Mouse (Mus musculus): ENCODE results near the gene Zdhhc11.
"Not testable (repeated sequence)": the region's sequence is repeated elsewhere in the genome, so short reads cannot be mapped to it uniquely, and the experiment has no call there.

Zdhhc11 gene

DNA sequence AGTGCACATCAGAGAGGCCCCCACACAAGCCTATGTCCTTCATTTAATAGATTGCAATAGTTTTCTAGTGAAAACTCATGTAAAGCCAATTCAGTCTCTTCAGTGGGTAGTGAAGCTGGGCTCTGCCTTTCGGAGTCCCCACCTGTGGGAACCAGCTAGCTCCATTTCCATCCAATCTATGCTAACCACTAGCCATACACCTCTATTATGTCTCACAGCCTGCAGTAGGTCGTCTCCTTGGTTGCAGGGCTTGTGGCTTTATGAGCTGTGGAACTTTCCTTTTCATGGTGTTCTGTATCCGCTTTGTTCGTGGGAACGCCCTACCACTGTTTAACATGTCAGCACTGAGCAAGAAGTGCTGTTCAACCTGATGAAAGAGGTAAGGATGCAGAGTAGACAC is at the start of gene Zdhhc11:
Zdhhc11 (plus strand) TSS at position 301 of the 400 bp plus-strand sequence.
- no peak for DNase-seq

DNA sequence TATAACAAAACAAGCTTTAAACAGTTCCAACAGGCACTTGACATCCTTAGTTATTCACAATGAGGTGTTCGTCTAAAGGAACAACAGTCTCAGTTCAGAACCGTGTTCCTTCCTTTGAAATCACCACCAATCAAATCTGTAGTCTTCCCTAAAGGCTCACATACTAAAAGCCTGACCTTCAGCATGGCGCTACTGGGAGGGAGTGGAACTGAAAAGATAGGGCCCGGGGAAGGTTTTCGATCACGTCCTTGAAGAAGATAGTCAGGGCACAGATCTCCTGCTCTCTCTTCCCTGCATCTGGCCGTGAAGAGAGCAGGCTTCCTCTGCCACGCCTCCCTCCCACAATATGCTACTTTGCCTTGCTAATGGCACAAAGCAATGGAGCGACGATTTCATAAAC is 31.4 kb upstream of the Zdhhc11 start:
- no peak for DNase-seq

DNA sequence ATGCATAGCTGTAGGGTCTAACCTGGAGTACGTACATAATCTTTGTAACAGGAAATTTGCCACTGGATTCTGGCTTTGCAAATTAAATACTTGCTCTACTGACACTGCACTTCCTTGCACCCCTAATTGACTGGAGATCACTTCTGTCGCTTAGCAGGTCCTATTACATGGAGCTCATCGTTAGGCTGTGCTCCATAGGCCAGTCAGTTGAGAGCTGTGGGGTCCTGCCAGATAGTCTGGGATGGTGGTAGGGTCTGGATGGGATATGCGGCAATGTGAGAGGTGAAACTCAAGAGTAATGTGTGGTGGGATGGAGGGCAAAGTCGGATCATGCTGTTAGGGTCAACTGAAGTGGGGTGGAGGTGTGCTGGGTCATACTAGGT is 26.7 kb upstream of the Zdhhc11 start:
- DNase-seq: no peak

DNA sequence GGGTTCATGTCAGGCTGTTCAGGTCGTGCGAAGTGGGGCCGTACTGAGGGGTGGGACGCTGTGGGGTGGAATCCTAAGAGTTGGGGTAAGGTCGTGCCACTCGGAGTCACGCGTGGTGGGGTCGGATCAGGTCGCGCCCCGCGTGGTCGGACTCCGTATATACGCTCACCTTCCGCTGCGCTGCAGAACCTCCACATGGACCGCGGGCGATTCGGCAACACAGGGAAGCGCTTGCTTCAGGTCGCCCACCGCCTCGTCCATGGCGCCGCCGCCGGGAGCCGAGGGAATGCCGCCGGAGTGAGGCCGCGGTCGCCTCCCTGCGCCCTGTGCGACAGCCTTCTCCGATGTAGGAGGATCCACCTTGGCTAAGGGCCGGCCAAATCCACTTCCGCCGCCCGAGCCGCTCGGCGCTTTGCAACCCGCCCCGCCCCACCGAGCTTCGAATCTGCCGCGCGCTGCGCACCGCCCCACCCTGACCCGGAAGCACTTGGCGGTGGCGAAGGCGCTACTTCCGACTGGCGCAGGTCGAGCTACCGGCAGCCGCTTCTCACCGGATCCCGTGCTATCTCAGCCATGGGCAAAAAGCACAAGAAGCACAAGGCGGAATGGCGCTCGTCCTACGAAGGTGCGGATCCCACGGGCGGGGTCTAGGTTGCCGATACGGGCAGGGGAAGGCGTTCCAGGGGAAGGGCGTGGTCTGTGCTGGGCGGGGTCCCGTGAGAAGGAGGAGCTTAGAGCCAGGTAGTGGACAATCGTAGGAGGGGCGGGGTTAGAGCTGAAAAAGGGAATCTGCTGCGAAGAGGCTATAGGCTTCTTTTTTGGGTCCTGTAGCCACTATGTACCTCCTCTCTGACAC is 26.1 kb upstream of the Zdhhc11 start, which contains the start of the genes Trip13 and Brd9:
Trip13 (minus strand) TSS at position 464 of the 856 bp plus-strand sequence.
Brd9 (plus strand) TSS at position 491 of the 856 bp plus-strand sequence.
- peak; percentile 94 for DNase-seq

DNA sequence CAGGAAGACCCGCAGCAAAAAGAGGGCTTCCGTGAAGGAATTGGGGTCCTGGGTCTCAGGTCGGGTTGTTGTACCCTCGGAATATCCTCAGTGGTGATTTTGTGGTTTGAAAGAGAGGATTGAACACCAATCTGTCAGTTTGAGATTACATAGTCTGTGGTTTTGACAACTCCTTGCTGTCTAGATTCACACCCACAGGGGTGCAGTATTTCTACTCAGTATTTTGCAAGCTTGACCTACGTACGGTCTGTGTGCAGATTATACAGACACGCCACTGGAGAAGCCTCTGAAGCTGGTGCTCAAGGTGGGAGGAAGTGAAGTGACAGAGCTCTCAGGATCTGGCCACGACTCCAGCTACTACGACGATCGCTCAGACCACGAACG is 25.5 kb upstream of the Zdhhc11 start:
- DNase-seq: no peak

DNA sequence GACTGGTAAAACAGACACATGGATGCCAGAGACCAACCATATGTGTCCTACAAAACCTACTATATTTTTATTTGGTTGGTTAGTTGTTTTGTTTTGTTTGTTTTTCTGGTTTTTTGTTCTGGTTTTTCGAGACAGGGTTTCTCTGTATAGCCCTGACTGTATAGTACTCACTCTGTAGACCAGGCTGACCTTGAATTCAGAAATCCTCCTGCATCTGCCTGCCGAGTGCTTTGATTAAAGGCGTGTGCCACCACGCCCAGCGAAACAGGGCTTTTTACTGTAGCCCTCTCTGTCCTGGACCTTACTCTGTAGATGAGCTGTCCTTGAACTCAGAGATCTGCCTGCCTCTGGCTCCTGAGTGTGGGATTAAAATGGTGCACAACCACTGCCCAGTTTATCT is 24.6 kb upstream of the Zdhhc11 start:
- no peak for DNase-seq

DNA sequence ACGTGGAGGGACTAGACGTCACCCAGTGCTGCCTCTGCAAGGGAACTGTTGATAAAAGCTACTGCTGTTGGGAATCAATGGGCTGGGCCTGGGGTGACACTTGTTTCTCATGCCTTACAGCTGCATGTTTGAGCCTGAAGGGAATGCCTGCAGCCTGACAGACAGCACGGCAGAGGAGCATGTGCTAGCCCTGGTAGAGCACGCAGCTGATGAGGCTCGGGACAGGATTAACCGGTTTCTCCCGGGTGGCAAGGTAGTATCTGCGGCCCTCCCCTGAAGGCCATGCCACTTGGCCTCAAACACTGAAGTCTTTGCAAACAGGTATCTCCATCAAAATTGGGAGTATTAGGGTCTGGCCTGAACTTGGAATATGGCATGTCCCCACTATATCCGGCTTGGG is 19.0 kb upstream of the Zdhhc11 start:
- no peak for DNase-seq

DNA sequence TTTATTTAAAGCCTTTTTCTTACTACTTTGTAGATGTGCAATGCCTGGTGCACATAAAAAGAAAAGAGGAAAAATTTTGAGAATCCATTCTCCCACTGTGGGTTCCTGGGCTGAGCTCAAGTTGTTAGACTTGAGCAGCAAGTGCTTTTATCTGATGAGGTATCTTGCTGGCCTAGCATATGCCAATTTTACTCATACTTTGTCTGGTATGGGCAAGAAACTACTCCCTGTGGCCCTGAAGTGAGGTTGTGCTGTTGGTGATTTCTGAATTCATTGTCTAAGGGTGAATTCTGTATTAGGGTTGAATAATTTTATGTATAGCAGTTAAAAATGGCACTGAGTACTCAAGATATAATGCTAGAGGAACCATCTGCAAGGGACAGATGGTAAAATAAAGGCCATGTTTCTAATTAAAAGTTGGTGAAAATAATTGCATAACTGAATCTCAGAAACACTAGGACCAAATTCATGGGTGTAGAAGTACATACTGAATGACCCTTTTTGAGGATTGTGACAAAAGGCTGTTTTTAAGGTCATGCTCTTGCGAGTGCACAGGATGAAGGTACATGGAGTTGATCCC is 10.0 kb upstream of the Zdhhc11 start:
- DNase-seq: no peak

DNA sequence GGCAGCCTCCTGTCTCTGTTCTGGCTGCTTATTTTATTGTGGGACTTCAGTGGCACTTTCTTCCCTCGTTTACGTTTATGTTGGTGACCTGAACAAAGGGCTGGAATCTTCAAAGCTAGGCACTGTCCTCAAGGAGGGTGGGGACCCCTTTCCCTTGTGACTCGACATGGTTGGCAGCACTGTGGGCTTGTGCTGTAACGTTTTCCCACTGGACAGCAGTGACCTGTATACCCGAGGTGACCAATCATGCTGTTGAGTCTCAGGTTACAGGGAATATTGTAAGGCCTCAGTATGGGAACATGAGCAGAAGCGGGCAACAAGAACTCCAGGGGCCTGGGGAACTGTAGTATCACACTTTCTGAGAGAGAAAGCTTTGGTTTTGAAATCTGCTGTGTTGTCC is 9.0 kb upstream of the Zdhhc11 start:
- DNase-seq: no peak

DNA sequence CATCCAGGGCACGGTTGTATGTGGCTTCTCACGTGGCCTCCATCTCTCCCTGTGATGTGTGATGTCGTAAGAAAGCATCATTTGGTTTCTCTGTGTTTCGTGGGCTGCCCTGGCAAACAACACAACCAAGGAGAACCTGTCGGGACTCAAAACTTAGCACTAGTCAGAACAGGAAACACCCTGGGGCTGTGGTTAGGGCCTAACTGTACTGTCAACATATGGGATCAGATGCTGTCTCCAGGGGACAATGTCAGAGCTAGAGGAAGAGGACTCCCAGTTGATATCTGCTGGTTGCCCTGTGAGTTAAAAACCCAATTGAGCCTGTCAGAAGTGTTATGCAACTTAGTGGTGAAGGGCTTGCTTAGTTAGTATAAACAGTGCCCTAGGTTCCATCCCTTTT is 8.1 kb upstream of the Zdhhc11 start:
- DNase-seq: no peak

DNA sequence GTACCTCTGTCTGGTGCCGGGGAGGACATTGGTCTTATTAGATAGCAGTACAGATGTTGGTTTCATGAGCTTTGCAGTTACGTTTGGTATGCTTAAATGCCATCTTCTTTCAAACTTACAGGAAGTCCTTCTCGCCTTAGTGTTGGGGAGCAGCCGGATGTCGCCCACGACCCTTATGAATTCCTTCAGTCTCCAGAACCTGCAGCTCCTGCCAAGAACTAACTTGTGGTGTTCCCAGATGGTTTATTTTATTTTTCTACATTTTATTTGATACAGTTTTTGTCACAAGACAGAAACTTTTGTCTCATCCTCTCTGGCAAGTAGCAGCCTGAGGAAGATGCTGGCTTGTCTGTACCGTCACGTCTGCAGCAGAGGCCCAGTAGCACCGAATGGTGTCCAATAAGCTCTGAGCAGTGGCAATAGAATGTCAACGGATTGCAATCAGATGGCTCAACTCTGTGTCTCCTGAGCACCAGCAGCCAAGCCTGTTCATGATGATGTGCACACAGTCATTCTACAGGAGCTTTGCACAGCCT is 3.5 kb upstream of the Zdhhc11 start:
- DNase-seq: no peak

DNA sequence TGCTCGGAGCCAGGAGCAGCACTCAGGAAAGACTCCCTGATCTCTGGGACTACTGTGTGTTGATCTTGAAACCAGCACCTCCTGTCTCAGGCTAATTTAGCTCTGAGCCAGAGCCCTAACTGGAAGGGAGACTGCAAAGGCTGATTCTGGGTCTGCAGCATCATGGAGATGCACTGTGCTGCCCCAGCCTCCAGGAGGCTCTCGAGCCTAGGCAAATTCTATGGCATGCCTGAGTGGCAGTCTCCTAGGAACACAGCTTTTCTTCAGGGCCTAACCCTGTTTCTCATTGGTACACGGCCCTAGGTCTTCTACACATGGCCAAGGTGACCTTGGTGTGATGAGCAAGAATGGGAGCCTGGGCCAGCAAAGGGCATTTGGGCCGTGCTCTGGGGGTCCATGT is 2.5 kb upstream of the Zdhhc11 start:
- no peak for DNase-seq

DNA sequence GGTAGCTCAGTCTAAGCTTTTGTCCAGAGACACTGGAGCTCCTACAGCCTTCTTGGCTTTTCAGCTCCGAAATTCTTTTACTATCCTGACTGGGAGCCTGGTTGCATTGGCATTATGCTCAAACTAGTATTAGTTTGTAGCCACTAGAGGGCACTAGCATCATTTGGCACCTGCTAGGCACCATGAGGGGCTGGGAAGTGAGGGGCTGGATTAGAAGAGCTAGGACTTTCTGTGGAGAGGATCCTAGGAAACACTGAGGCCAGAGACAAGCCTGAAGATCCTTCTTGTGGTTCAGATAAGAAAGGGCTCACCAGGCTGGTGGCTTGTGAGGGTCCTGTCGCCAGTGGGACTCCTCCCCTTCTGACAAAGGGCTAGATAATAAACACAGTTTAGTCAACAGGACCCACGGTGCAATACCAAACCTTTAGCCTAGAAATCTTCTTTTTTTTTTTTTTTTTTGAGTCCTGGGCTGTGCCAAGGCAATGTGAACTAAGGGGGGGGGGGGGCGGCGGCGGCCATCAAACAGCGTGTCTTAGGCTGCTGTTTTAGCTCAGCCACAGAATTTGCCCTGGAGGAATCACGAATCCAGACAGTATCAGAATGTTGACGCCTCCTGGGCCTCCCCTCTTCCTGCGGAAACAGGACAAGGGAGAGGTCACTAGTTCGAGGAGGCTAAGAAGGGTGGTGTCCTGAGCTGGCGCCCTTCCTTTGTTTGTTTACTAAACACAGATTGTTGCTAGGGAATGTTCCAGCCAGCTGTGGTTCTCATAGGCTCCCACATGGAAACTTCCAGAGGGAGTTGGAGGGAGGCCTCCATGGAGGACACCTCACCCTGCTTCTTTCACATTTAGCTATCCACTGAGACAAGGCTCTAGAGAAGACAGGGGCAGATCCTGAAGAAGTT is 7.1 kb downstream of the Zdhhc11 start:
- peak; percentile 74 for DNase-seq

DNA sequence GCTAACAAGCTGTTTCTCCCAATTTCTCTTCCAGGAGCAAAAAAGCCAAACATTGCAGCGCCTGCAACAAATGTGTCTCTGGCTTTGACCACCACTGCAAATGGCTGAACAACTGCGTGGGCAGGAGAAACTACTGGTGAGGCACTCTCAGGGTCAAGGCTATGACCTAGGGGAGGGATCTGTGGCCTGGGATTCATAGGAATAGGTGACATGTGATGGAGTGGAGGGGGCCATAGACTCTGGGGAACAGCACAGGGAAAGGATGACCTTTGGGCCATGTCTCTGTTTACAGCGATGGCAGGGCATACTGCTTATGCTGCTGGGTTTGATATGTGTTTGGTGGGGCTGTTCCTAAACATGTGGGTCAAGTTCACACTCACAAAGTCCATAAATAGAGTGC is 10.9 kb downstream of the Zdhhc11 start:
- DNase-seq: no peak

DNA sequence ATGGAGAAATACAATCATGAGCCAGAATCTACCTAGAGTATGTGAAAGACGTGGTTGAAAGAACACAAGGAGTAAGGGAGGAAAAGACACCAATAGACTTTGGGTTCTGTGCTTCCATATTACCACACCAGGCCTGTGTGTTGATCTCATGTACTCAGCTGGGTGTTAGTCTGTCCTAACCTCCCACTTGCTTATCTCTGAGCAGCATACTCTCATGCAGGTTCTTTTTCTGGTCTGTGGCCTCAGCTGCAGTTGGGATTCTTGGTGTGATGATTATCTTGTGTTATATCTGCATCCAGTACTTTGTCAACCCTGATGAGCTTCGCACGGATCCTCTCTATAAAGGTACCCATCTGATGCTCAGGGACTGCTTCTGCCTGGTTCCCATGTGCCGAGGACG is 13.3 kb downstream of the Zdhhc11 start:
- no peak for DNase-seq

DNA sequence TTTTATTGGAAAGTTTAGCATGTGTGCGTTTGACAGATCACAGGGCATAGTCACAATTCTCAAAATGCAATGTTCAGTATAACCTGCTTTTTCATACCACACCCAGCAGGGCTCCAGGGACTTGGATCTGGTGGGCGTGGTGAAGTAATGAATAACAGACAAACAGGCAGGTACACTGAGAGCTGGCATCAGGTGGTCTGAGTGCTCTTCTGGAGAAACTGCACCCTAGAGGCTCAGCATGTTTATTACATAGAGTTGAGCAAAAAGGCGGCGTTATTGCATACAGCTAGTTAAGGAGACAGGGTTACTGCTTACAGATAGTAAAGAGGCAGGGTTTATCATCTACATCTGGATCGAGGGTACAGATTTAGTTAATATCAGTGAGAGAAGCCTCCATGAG is 26.7 kb downstream of the Zdhhc11 start:
- DNase-seq: no peak

DNA sequence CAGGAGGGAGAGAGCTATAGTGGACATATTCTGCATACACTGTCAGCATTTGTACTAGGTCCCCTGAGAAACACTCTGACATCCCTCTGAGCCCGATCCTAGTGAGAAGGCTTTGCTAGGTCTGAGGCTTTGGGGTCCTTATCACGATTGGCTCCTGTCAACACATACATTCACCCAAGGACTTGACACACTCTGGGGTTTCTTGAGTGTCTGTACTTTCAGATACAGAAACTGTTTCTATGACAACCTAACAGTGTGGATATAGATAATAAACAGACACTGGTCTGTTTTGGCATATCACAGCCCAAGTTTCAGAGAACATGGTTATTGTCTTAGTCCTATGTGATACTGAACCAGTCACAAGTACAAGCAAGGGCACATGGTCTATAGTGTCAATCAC is 27.1 kb downstream of the Zdhhc11 start:
- DNase-seq: no peak

DNA sequence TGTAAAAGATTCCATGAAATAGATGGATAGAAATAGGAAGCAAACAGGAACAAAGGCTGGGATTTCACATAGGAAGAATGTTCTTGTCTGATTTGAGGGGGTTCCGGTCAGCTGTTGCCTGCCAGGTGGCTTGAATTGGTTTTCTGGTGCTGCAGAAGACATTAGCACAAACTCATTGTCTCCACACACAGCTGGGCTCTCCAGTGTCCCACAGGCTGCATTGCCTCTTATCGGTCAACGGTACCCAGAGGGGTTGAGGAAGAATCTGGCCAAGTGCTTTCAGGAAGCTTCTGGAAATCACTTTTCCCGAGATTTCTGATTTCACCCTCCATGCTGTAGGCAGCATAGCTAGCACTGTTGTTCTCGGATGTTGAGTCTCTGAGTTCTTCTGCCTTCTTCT is 27.6 kb downstream of the Zdhhc11 start:
- no peak for DNase-seq

DNA sequence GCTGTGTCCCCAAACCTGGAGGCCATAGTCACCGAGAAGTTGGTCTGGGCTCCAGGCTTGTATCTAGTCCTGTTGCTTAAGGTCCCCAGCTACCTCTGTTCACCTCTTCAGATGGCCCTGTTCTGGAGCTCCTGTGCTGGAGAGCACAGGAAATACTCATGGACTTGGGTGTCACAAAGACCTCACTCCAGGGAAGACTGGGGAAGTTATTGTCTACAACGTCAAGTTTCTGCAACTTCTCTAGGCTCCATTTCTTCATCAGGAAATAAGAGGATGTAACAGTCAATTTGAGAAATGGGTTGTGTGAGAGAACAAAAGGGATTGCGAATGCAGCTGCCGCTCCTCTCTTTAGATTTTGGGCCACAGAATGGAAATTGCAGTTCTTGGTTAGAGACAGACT is 32.8 kb downstream of the Zdhhc11 start:
- no peak for DNase-seq

DNA sequence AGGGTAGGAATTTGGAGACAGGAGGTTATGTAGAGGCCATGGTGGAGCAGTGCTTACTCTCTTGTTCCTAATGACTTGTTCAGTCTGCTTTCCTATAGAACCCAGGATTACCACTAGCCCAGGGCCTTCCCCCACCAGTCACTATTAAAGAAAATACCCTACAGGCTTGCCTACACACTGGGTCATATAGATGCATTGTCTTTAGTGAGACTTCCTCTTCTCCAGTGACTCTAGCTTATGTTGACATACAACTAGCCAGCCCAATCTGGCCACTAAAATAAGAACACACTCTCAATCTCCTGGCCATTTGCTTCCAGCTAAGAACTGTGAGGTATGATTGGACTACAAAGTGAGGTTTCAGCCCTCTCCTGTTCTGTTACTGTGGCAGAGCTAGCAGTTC is 36.9 kb downstream of the Zdhhc11 start:
- no peak for DNase-seq

DNA sequence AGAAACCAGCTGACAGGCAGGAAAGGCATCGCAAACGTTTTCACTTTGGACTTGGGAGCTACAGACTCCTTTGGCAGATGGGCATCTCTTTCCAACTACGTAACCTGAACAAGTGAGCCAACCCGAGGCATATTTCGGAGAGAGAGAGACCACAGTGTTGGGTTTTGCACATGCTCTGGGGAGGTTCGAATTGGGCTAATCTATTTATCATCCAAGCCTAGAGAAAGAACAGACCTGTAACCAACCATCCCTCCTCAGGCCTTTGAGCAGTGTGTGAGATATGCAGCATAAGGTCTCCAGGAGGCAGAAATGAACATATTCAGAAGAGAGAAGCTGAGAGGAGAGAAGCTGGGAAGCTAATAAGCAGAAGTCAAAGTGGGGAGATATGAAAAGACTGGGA is 37.3 kb downstream of the Zdhhc11 start:
- no peak for DNase-seq

DNA sequence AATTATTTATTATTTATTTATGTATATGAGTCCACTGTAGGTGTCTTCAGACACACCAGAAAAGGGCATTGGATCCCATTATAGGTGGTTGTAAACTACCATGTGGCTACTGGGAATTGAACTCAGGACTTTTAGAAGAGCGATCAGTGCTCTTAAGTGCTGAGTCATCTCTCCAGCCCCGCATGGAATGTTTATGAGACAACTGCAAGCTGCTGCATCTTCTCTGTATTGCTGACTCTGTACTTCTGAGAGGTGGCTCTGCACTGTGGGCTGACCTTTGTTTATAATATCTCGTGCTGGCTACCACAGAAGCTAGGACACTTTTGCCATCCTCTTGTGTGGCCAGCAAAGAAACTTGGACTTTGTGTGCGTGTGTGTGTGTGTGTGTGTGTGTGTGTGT is 37.8 kb downstream of the Zdhhc11 start:
- DNase-seq: no peak

DNA sequence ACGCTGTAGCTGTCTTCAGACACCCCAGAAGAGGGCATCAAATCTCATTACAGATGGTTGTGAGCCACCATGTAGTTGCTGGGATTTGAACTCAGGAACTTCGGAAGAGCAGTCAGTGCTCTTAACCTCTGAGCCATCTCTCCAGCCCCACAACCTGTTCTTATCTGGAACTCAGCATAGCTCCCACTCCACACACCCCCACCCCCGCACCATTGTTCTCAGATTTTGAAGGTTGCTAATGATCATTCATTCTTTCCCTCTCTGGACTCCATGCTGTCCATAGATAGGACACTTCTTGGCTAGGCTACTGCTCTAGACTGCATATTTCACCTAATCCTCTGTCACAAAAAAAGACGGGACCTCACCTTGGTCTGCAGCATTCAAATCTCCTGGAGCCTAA is 43.2 kb downstream of the Zdhhc11 start:
- not testable (repeated sequence) for DNase-seq

Measured in retina, postnatal 1 day (tissue).